Comparison of ENCODE assay signal across 9 mouse cellular contexts in genomic region chr7:19871137-19871621, GRCm38 (mm10). TPM values are rescaled to one million over a fixed set of nuclear protein-coding genes. Genes with fewer than 3 reads are reported as not detected.
A peak's percentile ranks its signal among the peaks of the same experiment; 100 is the strongest.
DNase-seq lines count a peak whose midpoint lies in the region; ATAC-seq and TF ChIP-seq lines count a peak whose summit lies in the region.
"Had no signal": no experiment of that assay in that cellular context is flagged by ENCODE, and none has a peak within 500 bp of the region (broad histone marks: within the 10 kb centered on the region; RNA-seq: fewer than 3 reads in every experiment).

No protein-coding gene starts in this region.

- H3K36me3 ChIP-seq in MEL (ENCODE audit: control insufficient read depth in 1 of 2, insufficient read depth in 2 of 2, low read length in 2 of 2), result peaks cover 0 to 15% of the 10 kb centered on the region in 2 experiments; a peak in 2 of 4 replicates
- H3K36me3 ChIP-seq in megakaryocyte, embryonic 14.5 days (replicated peaks; ENCODE audit: low read length), result no peaks in the 10 kb centered on the region
- H3K36me3 ChIP-seq in intestine, embryonic 15.5 days, result no peaks in the 10 kb centered on the region

- peaks cover 0 to 19% of the 10 kb centered on the region in 2 experiments for H3K4me1 ChIP-seq in MEL (ENCODE audit: control insufficient read depth in 1 of 2, insufficient read depth in 2 of 2, low read length in 2 of 2)
- peaks cover 46% of the 10 kb centered on the region for H3K4me1 ChIP-seq in megakaryocyte, embryonic 14.5 days
- H3K4me1 ChIP-seq in intestine, embryonic 15.5 days (replicated peaks), result peaks cover 6% of the 10 kb centered on the region

- TF ChIP-seq RAD21 in MEL (IDR thresholded peaks at IDR 0.05; ENCODE audit: low read depth, low read length), result no peak

- H3K4me3 ChIP-seq in MEL (ENCODE audit: control insufficient read depth in 1 of 2, insufficient read depth in 1 of 2, low read depth in 2 of 2, low read length in 2 of 2), result peak overlapping the region; percentile 43 to 51
- H3K4me3 ChIP-seq in megakaryocyte, embryonic 14.5 days (replicated peaks), result peak overlapping the region; percentile 83
- H3K4me3 ChIP-seq in intestine, embryonic 15.5 days (replicated peaks), result no peak overlapping the region

- H3K27me3 ChIP-seq in MEL (ENCODE audit: control insufficient read depth in 1 of 2, insufficient read depth in 2 of 2, low read length in 2 of 2), result no peaks in the 10 kb centered on the region; a peak in 1 of 4 replicates
- no peaks in the 10 kb centered on the region for H3K27me3 ChIP-seq in megakaryocyte, embryonic 14.5 days (replicated peaks)
- no peaks in the 10 kb centered on the region for H3K27me3 ChIP-seq in intestine, embryonic 15.5 days (replicated peaks)

- peak; percentile 89 for DNase-seq in 416B (ENCODE audit: low read depth)
- peak; percentile 90 for DNase-seq in MEL (ENCODE audit: low read depth, low spot score)
- DNase-seq in embryo, embryonic 9.5 days (ENCODE audit: extremely low spot score), result no peak
- DNase-seq in retina, postnatal 1 day, result no peak

- 57% methylated on average over 10 of the region's 10 CpGs for WGBS in intestine, embryonic 15.5 days

- H3K27ac ChIP-seq in MEL (ENCODE audit: control insufficient read depth, low read depth, low read length), result peak overlapping the region; percentile 82
- H3K27ac ChIP-seq in intestine, embryonic 15.5 days, result no peak overlapping the region

- H3K4me2 ChIP-seq in intestine, embryonic 15.5 days (replicated peaks), result no peak overlapping the region

- TF ChIP-seq CTCF in MEL (IDR thresholded peaks at IDR 0.05 in 2 of 3, conservative IDR thresholded peaks at IDR 0.05 in 1 of 3; ENCODE audit: control insufficient read depth in 1 of 3, insufficient read depth in 1 of 3, low read depth in 2 of 3, low read length in 3 of 3, poor library complexity in 1 of 3, severe bottlenecking in 1 of 3), result no peak

- H3K79me2 ChIP-seq in MEL (ENCODE audit: control insufficient read depth, insufficient read depth, low read length, poor library complexity), result no peaks in the 10 kb centered on the region

- ATAC-seq in inflammation-experienced regulatory T-cells, adult 6 months, result peak; percentile 70
- ATAC-seq in frontal cortex, adult (ENCODE audit: low TSS enrichment), result no peak
- ATAC-seq in intestine, embryonic 15.5 days, result no peak

- no peaks in the 10 kb centered on the region for H3K9me3 ChIP-seq in MEL (replicated peaks; ENCODE audit: insufficient read depth, low read length)
- H3K9me3 ChIP-seq in megakaryocyte, embryonic 14.5 days, result no peaks in the 10 kb centered on the region
- H3K9me3 ChIP-seq in intestine, embryonic 15.5 days, result no peaks in the 10 kb centered on the region

- peak; percentile 83 to 97 for TF ChIP-seq EP300 in MEL (IDR thresholded peaks at IDR 0.05; ENCODE audit: low read depth in 1 of 2, low read length in 2 of 2)

- peak overlapping the region; percentile 68 for H3K9ac ChIP-seq in MEL (ENCODE audit: control insufficient read depth, low read depth, low read length, poor library complexity, severe bottlenecking)
- H3K9ac ChIP-seq in intestine, embryonic 15.5 days, result no peak overlapping the region

- peak in 1 of 2 experiments; percentile 72; a peak in 2 of 4 replicates for TF ChIP-seq POLR2A in MEL (IDR thresholded peaks at IDR 0.05; ENCODE audit: control insufficient read depth in 1 of 2, insufficient read depth in 1 of 2, low read depth in 1 of 2, low read length in 2 of 2, poor library complexity in 1 of 2)

TF ChIP-seq in MEL, 35 proteins besides CTCF, POLR2A, EP300 and RAD21:
- TF ChIP-seq SMC3 (IDR thresholded peaks at IDR 0.05; ENCODE audit: low read depth, low read length), result no peak
- no peak for TF ChIP-seq MAFK (IDR thresholded peaks at IDR 0.05; ENCODE audit: borderline replicate concordance, low read depth, low read length)
- TF ChIP-seq MYB (IDR thresholded peaks at IDR 0.05; ENCODE audit: low read depth, low read length), result 0 out of 2 replicates have a peak, but pooled peaks have one; percentile 10
- peak; percentile 65 for TF ChIP-seq TAL1 (IDR thresholded peaks at IDR 0.05; ENCODE audit: low read length)
- TF ChIP-seq TCF12 (IDR thresholded peaks at IDR 0.05; ENCODE audit: low read depth, low read length), result peak; percentile 85
- peak; percentile 82 for TF ChIP-seq ETS1 (IDR thresholded peaks at IDR 0.05; ENCODE audit: low read depth, low read length)
- no peak for TF ChIP-seq MXI1 (IDR thresholded peaks at IDR 0.05; ENCODE audit: low read depth, low read length)
- no peak; the same call in 1 of the 2 replicates for TF ChIP-seq JUND (IDR thresholded peaks at IDR 0.05; ENCODE audit: low read depth, low read length)
- no peak for TF ChIP-seq NRF1 (IDR thresholded peaks at IDR 0.05; ENCODE audit: insufficient read depth, low read depth, low read length, poor library complexity, severe bottlenecking)
- TF ChIP-seq ZNF384 (IDR thresholded peaks at IDR 0.05; ENCODE audit: low read depth, low read length), result no peak
- TF ChIP-seq RCOR1 (IDR thresholded peaks at IDR 0.05; ENCODE audit: low read depth, low read length), result peak; percentile 67
- TF ChIP-seq TBP (IDR thresholded peaks at IDR 0.05; ENCODE audit: low read depth, low read length), result peak; percentile 63
- TF ChIP-seq USF2 (IDR thresholded peaks at IDR 0.05; ENCODE audit: borderline replicate concordance in 1 of 2, insufficient read depth in 1 of 2, low read depth in 1 of 2, low read length in 2 of 2), result no peak
- TF ChIP-seq ELF1 (IDR thresholded peaks at IDR 0.05; ENCODE audit: low read depth, low read length), result peak; percentile 67
- TF ChIP-seq GATA1 (IDR thresholded peaks at IDR 0.05; ENCODE audit: low read depth, low read length), result peak; percentile 54
- peak; percentile 61 for TF ChIP-seq SIN3A (IDR thresholded peaks at IDR 0.05; ENCODE audit: low read length)
- no peak for TF ChIP-seq MYC (IDR thresholded peaks at IDR 0.05; ENCODE audit: low read depth, low read length)
- peak; percentile 33; the same call in 1 of the 2 replicates for TF ChIP-seq NELFE (IDR thresholded peaks at IDR 0.05; ENCODE audit: low read depth, low read length)

RNA-seq across cellular contexts. Expression of gene Ceacam16, which starts 10.1 kb away (rescaled TPM):
- 0.12 TPM in 1 of 2 replicates, not detected in the other for total RNA-seq in MEL (2012; rRNA removed)
- polyA plus RNA-seq in MEL (2012; ENCODE audit: insufficient read depth in 1 of 2, insufficient read length in 2 of 2, low read depth in 1 of 2, low replicate concordance in 2 of 2, missing spikeins in 1 of 2), result under 1 TPM in 1 of 2 experiments, not detected in 1; 0.18 TPM
- under 1 TPM in 2 of 3 experiments, not detected in 1; 0.55 to 0.59 TPM for polyA plus RNA-seq in inflammation-experienced regulatory T-cells, adult 6 months (2017; shearing (Covaris generic))
- polyA plus RNA-seq in megakaryocyte, embryonic 14.5 days (2012; ENCODE audit: insufficient read depth, low replicate concordance), result 2.0 and 6.1 TPM in 2 replicates
- polyA plus RNA-seq in intestine, embryonic 15.5 days (2015; fragmentation: Nextera tagmentation; extraction: Ambion mirVana), result not detected in 2 replicates
- polyA plus RNA-seq: brain, embryonic 14.5 days had no signal

RNA-seq across cellular contexts. Expression of gene Ceacam19, which starts 16.6 kb away (rescaled TPM):
- total RNA-seq in MEL (2012; rRNA removed), result 0.04 TPM in 1 of 2 replicates, not detected in the other
- under 1 TPM in 1 of 2 experiments, not detected in 1; 0.03 TPM for polyA plus RNA-seq in MEL (2012; ENCODE audit: insufficient read depth in 1 of 2, insufficient read length in 2 of 2, low read depth in 1 of 2, low replicate concordance in 2 of 2, missing spikeins in 1 of 2)
- not detected for polyA plus RNA-seq in inflammation-experienced regulatory T-cells, adult 6 months (2017; shearing (Covaris generic))
- not detected in 2 replicates for polyA plus RNA-seq in megakaryocyte, embryonic 14.5 days (2012; ENCODE audit: insufficient read depth, low replicate concordance)
- polyA plus RNA-seq in intestine, embryonic 15.5 days (2015; fragmentation: Nextera tagmentation; extraction: Ambion mirVana), result not detected in 2 replicates

RNA-seq across cellular contexts. Expression of gene Gm19345, which starts 19.4 kb away (rescaled TPM):
- not detected in 2 replicates for total RNA-seq in MEL (2012; rRNA removed)
- not detected for polyA plus RNA-seq in MEL (2012; ENCODE audit: insufficient read depth in 1 of 2, insufficient read length in 2 of 2, low read depth in 1 of 2, low replicate concordance in 2 of 2, missing spikeins in 1 of 2)
- polyA plus RNA-seq in inflammation-experienced regulatory T-cells, adult 6 months (2017; shearing (Covaris generic)), result not detected
- 0.12 TPM in 1 of 2 replicates, not detected in the other for polyA plus RNA-seq in megakaryocyte, embryonic 14.5 days (2012; ENCODE audit: insufficient read depth, low replicate concordance)
- 0.14 and 0.16 TPM in 2 replicates for polyA plus RNA-seq in intestine, embryonic 15.5 days (2015; fragmentation: Nextera tagmentation; extraction: Ambion mirVana)

RNA-seq across cellular contexts. Expression of gene Bcl3, which starts 48.6 kb away (rescaled TPM):
- total RNA-seq in MEL (2012; rRNA removed), result 1.7 and 2.7 TPM in 2 replicates
- polyA plus RNA-seq in MEL (2012; ENCODE audit: insufficient read depth in 1 of 2, insufficient read length in 2 of 2, low read depth in 1 of 2, low replicate concordance in 2 of 2, missing spikeins in 1 of 2), result 1 to 10 TPM in 1 of 2 experiments, not detected in 1; 6.7 TPM
- polyA plus RNA-seq in inflammation-experienced regulatory T-cells, adult 6 months (2017; shearing (Covaris generic)), result 10 to 100 TPM; 13.6 to 19.9 (median 18.5) TPM
- 183 and 210 TPM in 2 replicates for polyA plus RNA-seq in megakaryocyte, embryonic 14.5 days (2012; ENCODE audit: insufficient read depth, low replicate concordance)
- 13.3 and 13.9 TPM in 2 replicates for polyA plus RNA-seq in intestine, embryonic 15.5 days (2015; fragmentation: Nextera tagmentation; extraction: Ambion mirVana)

RNA-seq across cellular contexts. Expression of gene Pvr, which starts 49.8 kb away (rescaled TPM):
- total RNA-seq in MEL (2012; rRNA removed), result not detected in 2 replicates
- polyA plus RNA-seq in MEL (2012; ENCODE audit: insufficient read depth in 1 of 2, insufficient read length in 2 of 2, low read depth in 1 of 2, low replicate concordance in 2 of 2, missing spikeins in 1 of 2), result not detected
- 10 to 100 TPM; 14.2 to 23.8 (median 19.6) TPM for polyA plus RNA-seq in inflammation-experienced regulatory T-cells, adult 6 months (2017; shearing (Covaris generic))
- 0.34 TPM in 1 of 2 replicates, not detected in the other for polyA plus RNA-seq in megakaryocyte, embryonic 14.5 days (2012; ENCODE audit: insufficient read depth, low replicate concordance)
- polyA plus RNA-seq in intestine, embryonic 15.5 days (2015; fragmentation: Nextera tagmentation; extraction: Ambion mirVana), result 13.3 TPM in 2 replicates

Comparison
In these comparisons a context has a peak if more than half of its experiments do, and no peak if none do; other contexts are left out.
1. DNase-seq: peak in 416B (single experiment) and MEL (single experiment); none in embryo, embryonic 9.5 days (single experiment) and retina, postnatal 1 day (single experiment).